Mouse (Mus musculus): ENCODE results near the gene Lrfn4.
"Not testable (repeated sequence)": the region's sequence is repeated elsewhere in the genome, so short reads cannot be mapped to it uniquely, and the experiment has no call there.

Gene Lrfn4

DNA sequence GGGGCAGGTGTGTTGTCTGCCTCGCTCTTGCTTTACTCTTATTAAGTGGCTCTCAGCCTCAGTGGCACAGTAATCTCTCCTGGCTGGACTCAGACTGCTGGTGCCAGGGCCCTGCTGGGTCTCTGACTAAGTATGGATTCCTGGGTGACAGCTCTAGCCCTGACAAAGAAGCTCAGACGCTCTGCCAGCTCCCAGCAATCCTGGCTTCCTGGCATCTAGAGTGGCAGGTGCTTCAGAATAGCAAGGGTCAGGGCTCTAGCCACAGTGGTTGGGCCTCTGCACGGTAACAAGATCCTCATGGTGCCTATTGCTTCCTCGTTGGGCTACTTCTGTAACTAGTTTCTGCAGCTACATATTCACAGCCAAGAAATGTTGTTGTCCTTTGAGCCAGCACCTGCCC, 5.4 kb downstream of the Lrfn4 start:
- no peak for DNase-seq

GRCm38 (mm10) chr19:4608511-4608910, 7.0 kb downstream of the Lrfn4 start:
- no peak for DNase-seq

- no peak for DNase-seq
Measured at GRCm38 (mm10) chr19:4607406-4607805, 8.1 kb downstream of the Lrfn4 start.

DNA sequence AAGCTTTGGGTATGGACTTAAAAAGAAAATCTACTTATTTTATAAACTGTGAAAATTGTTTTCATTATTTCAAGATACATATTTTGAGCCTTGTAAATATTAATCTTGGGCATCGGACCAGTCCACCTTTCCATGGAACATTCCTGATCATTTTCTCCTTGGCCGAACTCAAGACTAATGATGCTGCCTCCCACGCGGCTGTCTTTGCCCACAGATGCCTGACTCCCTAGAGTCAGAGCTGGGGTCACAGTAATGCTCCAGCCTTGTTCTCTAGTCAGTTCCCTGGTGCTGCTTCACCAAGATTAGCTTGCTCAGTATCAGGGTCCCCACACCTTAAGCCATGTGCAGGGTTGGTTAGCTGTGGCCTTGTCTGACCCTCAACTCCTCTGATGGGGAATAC, 9.8 kb downstream of the Lrfn4 start:
- DNase-seq: no peak

GRCm38 (mm10) chr19:4603801-4604723, 11.4 kb downstream of the Lrfn4 start:
- DNase-seq: no peak

DNA sequence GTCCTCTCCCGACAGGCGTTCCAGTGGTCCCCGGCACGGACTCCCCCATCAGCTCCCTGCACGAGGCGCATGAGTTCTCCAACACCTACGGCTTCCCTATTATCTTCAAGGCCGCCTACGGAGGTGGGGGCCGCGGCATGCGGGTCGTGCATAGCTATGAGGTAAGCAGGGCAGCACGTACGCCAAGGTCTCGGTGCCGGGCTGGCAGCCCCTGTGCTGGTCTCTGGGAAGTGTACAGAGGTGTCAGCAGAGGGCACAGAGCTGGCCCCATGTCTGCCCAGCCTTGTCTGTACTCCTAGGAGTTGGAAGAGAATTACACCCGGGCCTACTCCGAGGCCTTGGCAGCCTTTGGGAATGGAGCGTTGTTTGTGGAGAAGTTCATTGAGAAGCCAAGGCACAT, 13.0 kb downstream of the Lrfn4 start:
- no peak for DNase-seq

GRCm38 (mm10) chr19:4596071-4596470, 19.4 kb downstream of the Lrfn4 start:
- DNase-seq: no peak

DNA sequence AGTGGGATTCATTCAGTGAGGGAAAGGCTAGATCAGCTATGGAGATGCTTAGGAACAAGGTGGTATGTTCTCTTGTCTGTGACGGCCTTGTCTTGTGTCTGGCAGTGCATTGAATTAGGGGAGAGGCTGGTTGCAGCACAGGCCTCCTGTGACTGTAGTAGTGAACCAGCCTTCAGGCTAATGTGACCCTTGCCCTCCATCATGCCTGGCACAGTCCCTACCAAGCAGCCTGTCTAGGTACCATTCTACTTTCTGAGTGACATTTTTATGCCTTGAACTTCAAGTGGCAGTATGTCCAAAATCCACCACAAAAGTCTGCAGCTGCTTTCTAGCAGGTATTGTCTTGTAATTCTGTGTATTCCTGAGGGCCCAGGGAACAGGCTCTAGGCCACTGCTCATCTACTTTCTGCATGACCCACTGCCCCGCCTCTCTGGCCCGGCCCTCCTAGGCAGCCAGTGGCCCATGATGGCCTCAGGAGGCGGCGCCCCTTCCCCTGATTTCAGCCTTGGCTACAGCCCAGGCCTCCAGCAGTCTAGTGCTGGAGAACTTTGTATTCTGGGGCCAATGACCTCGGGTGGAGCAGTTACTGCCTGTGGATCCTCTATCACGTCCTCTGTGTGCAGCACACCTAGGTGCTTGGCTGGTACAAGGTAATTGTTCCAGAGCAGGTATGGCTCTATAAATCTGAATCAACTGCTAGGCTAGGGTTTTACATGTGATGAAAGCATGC, 21.5 kb downstream of the Lrfn4 start:
- no peak for DNase-seq

DNA sequence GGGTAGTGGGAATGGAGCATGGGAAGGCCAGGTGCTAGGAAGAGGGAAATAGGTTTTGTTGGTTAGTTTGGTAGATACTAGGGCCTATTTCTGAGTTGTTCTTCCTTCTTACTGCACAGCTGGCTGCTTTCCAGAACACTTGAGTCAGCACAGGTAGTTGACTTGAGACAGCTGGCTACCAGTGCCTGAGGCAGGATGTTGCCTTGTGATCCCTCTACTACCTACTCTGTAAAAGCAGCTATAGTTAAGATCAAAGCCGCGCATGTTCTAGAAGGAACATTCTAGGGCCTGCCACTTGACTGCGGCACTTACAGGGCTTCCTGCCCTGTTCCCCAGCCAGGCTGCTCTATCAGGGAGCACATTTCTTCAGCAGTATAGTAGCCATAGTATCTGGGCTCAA, 25.4 kb downstream of the Lrfn4 start:
- no peak for DNase-seq

DNA sequence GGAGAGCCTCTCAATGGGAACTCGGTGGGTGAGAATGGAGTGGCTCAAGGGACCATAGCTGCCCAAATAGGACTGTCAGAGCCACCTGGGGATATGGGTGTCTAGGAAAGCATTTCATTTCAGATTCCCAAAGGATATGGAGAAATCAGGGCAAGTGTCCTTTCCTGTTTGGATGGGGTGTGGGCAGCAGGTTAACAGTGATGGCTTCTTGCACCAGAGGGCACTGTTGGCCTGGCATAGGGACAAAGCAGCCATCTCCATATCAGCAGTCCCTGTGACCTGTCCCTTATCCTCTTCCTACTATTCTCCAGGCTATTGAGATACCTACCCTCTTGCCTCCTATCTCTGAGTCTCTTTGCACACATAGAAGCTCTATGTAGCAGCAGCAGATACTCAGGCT, 26.4 kb downstream of the Lrfn4 start:
- no peak for DNase-seq

GRCm38 (mm10) chr19:4588430-4588829, 27.0 kb downstream of the Lrfn4 start:
- DNase-seq: no peak

- DNase-seq: no peak
Measured at GRCm38 (mm10) chr19:4587426-4587825, 28.0 kb downstream of the Lrfn4 start.

DNA sequence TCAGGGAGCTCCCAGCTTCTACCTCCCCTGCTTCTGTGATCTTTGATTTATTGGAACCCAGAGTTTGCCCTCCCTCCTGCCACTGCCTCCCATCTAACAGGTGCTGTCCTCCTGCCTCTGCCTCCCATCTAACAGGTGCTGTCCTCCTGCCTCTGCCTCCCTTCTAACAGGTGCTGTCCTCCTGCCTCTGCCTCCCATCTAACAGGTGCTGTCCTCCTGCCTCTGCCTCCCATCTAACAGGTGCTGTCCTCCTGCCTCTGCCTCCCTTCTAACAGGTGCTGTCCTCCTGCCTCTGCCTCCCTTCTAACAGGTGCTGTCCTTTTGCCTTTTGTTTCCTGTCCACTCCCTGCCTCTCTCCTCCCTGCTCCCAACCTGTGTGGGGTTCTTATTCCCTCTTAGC, 28.7 kb downstream of the Lrfn4 start:
- not testable (repeated sequence) for DNase-seq

DNA sequence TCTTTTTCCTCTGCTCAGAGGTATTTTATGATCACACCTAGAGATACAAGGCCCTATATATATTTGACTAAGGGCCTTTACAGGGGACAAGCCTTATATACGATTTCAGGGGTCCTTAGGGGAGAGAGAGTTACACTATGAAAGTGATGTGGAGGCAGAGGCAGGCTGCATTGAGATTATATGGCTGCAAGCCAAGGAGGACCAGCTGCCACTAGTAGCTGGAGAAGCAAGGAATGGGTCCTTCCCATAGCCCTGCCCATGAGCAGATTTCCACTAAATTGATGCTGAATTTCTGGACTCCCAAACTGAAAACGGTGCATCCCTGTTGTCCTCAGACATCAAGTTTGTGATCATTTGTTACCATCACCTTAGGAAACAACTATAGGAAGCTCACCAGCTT, 31.6 kb downstream of the Lrfn4 start:
- no peak for DNase-seq

- no peak for DNase-seq
Measured at GRCm38 (mm10) chr19:4579296-4579695, 36.2 kb downstream of the Lrfn4 start.

GRCm38 (mm10) chr19:4578799-4579198, 36.7 kb downstream of the Lrfn4 start:
- no peak for DNase-seq

- DNase-seq: no peak
Measured at GRCm38 (mm10) chr19:4573241-4573640, 42.2 kb downstream of the Lrfn4 start.

- DNase-seq: no peak
Measured at GRCm38 (mm10) chr19:4572467-4572866, 43.0 kb downstream of the Lrfn4 start.

- DNase-seq: no peak
Measured at GRCm38 (mm10) chr19:4572061-4572460, 43.4 kb downstream of the Lrfn4 start.

GRCm38 (mm10) chr19:4571658-4572057, 43.8 kb downstream of the Lrfn4 start:
- DNase-seq: no peak

DNA sequence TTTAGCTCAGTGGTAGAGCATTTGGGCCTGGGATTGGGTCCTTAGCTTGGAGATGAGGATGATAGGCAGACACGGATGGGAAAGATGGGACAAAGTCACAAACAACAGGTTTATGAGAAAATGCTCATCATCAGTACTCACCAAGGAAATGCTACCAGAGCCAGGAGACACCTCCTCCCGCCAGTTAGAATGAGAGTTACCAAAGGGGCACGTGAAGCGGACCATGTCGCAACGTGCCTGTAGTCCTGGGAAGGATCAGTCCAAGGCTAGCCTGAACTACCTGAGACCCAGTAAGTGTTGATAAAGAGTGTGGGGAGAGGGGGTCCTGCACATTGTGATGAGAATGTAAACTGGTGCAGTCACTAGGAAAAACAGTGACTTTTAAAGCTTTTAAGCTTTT, 44.7 kb downstream of the Lrfn4 start:
- DNase-seq: no peak

GRCm38 (mm10) chr19:4570237-4570613, 45.2 kb downstream of the Lrfn4 start:
- no peak for DNase-seq

DNA sequence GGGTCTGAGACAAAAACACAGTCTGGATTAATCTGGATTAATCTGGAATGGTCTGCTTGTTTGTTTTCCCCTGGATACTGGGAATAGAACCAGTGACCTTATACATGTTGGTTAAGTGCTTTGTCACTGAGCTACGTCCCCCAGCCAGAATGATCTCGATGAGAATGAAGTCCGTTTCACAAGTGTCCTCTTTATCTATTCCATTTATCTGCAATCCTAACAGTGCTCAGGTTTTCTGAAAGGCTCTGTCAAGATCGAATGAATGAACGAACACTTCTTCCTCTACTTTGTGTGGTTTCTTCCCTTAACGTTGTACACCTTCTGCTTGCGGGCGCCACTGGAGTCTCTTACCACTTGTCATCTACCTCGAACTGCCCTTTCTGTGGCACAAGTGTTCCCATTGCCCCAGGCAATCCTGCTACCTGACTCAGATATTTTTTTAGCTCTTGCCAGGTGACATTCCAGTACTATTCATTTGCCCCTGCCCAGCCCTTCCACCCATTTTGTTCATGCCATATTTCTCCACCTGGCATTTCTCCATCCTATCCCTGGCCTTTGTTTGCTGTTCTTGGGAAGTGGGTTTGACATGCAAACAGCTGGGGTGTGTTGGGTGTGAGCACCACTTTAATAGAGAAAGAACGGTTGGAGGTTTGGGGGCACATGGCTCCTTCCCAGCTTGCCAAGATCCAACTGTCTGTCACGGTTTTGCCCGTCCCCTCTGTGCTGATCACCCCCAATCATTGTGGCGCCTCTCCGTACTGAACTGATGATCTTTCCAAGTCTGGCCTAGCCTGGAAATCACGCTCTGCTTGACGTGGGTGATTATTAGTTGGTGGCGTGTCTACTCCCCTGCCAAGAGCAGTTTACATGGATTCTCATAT, 45.9 kb downstream of the Lrfn4 start:
- DNase-seq: no peak
